Mouse (Mus musculus) gastrocnemius, postnatal 14 days (tissue): ENCODE measurements around the gene Hydin. TPM values are rescaled to one million over a fixed set of nuclear protein-coding genes. Genes with fewer than 3 reads are reported as not detected.

Experiments used
- DNase-seq: peaks from one replicate; pipeline ENCODE4 v3.0.0; 2021; ENCODE audit warnings: mixed read lengths
- intact Hi-C: fragments of 180-260 bp; cut with DNase I; formaldehyde crosslinking; loops from one replicate; pipeline ENCODE4 v1.15.1; 2025; ENCODE audit warnings: low total_unique reads
- long read RNA-seq, 2 experiments: library from polyadenylated mRNA; stranded (forward); transcript quantifications; one replicate each; pipeline ENCODE4 v2.0.0; 2021
- total RNA-seq, 2 experiments: library from RNA; stranded (reverse); gene quantifications; 2 replicates each; pipeline ENCODE4 v1.2.3; 2021

The Hydin gene
- total RNA-seq, result under 1 TPM; 0.07 to 0.08 TPM
- long read RNA-seq, experiment 1, result 0 reads
- long read RNA-seq, experiment 2, result 0 reads

- intact Hi-C loops, result no loop called here
- peak; percentile 14 for DNase-seq
Observed at GRCm38 (mm10) chr8:110266741-110267140, at the start of gene Hydin. TSS of gene Hydin (plus strand) at chr8:110266977.

GRCm38 (mm10) chr8:110217198-110217597, 49.6 kb upstream of the Hydin start:
- DNase-seq, result no peak
- intact Hi-C loops, result no loop called here

GRCm38 (mm10) chr8:110217681-110218131, 49.1 kb upstream of the Hydin start:
- intact Hi-C loops, result no loop called here
- DNase-seq, result peak; percentile 100

GRCm38 (mm10) chr8:110218511-110218910, 48.3 kb upstream of the Hydin start:
- no peak for DNase-seq
- intact Hi-C loops, result no loop called here

GRCm38 (mm10) chr8:110220936-110221335, 45.8 kb upstream of the Hydin start:
- DNase-seq, result no peak
- intact Hi-C loops, result no loop called here

GRCm38 (mm10) chr8:110230803-110231202, 36.0 kb upstream of the Hydin start:
- DNase-seq, result no peak
- intact Hi-C loops, result no loop called here

GRCm38 (mm10) chr8:110242278-110243177, 24.2 kb upstream of the Hydin start:
- DNase-seq, result no peak
- intact Hi-C loops, result no loop called here

GRCm38 (mm10) chr8:110244566-110244965, 22.2 kb upstream of the Hydin start:
- intact Hi-C loops, result no loop called here
- DNase-seq, result no peak

GRCm38 (mm10) chr8:110247238-110247637, 19.5 kb upstream of the Hydin start:
- no peak for DNase-seq
- intact Hi-C loops, result no loop called here

GRCm38 (mm10) chr8:110253986-110254385, 12.8 kb upstream of the Hydin start:
- no peak for DNase-seq
- intact Hi-C loops, result no loop called here

GRCm38 (mm10) chr8:110265796-110266305, 926 bp upstream of the Hydin start:
- no peak for DNase-seq
- intact Hi-C loops, result no loop called here

- intact Hi-C loops, result no loop called here
- no peak for DNase-seq
Observed at GRCm38 (mm10) chr8:110267268-110267667, 491 bp downstream of the Hydin start.

- no peak for DNase-seq
- intact Hi-C loops, result no loop called here
Observed at GRCm38 (mm10) chr8:110270659-110271058, 3.9 kb downstream of the Hydin start.

- intact Hi-C loops, result no loop called here
- DNase-seq, result no peak
Observed at GRCm38 (mm10) chr8:110273394-110273793, 6.6 kb downstream of the Hydin start.

GRCm38 (mm10) chr8:110275465-110276258, 8.9 kb downstream of the Hydin start:
- intact Hi-C loops, result no loop called here
- DNase-seq, result no peak

GRCm38 (mm10) chr8:110276259-110276560, 9.4 kb downstream of the Hydin start:
- intact Hi-C loops, result no loop called here
- no peak for DNase-seq

GRCm38 (mm10) chr8:110312715-110313114, 45.9 kb downstream of the Hydin start:
- no peak for DNase-seq
- intact Hi-C loops, result no loop called here

- DNase-seq, result no peak
- intact Hi-C loops, result no loop called here
Observed at GRCm38 (mm10) chr8:110315826-110316225, 49.0 kb downstream of the Hydin start.

- no peak for DNase-seq
- intact Hi-C loops, result no loop called here
Observed at GRCm38 (mm10) chr8:110319586-110319985, 52.8 kb downstream of the Hydin start.

GRCm38 (mm10) chr8:110321446-110321845, 54.7 kb downstream of the Hydin start:
- no peak for DNase-seq

More at GRCm38 (mm10) chr8:110321446-110321845, 54.7 kb downstream of the Hydin start:
- intact Hi-C loops, result no loop called here
